8 mouse cellular contexts compared by ENCODE assay signal in genomic region chr16:5136505-5136904, GRCm38 (mm10). TPM values are rescaled to one million over a fixed set of nuclear protein-coding genes. Genes with fewer than 3 reads are reported as not detected.
DNase-seq lines count a peak whose midpoint lies in the region; ATAC-seq and TF ChIP-seq lines count a peak whose summit lies in the region.

No protein-coding gene starts in this region.

- intact Hi-C loops in gastrocnemius, adult 2 months (cut with DNase I) = no loop called here

- no peak overlapping the region for H3K4me2 ChIP-seq in intestine, embryonic 15.5 days (replicated peaks)
- H3K4me2 ChIP-seq in lung, postnatal 0 days (replicated peaks; ENCODE audit: low read depth, low read length) = no peak overlapping the region

- TF ChIP-seq EP300 in lung, postnatal 0 days (IDR thresholded peaks at IDR 0.05) = peak; percentile 27

- TF ChIP-seq CTCF in gastrocnemius, adult 2 months (IDR thresholded peaks at IDR 0.05) = no peak
- TF ChIP-seq CTCF in lung, postnatal 0 days (IDR thresholded peaks at IDR 0.05) = no peak

- WGBS in intestine, embryonic 15.5 days = 10% methylated on average over 4 of the region's 4 CpGs
- WGBS in lung, postnatal 0 days = 11% methylated on average over 4 of the region's 4 CpGs

- H3K36me3 ChIP-seq in intestine, embryonic 15.5 days = no peaks in the 10 kb centered on the region
- H3K36me3 ChIP-seq in lung, postnatal 0 days (ENCODE audit: insufficient read depth, low read length) = no peaks in the 10 kb centered on the region

- H3K4me1 ChIP-seq in intestine, embryonic 15.5 days (replicated peaks) = peaks cover 30% of the 10 kb centered on the region
- H3K4me1 ChIP-seq in lung, postnatal 0 days (ENCODE audit: insufficient read depth, low read depth, low read length) = 0 out of 2 replicates have a peak, but pooled peaks cover 12% of the 10 kb centered on the region

- DNase-seq in gastrocnemius, adult 2 months = peak; percentile 61
- DNase-seq in gastrocnemius, postnatal 4 days (ENCODE audit: low spot score in 2 of 2) = no peak
- peak; percentile 76 for DNase-seq in embryo, embryonic 9.5 days (ENCODE audit: extremely low spot score)
- peak; percentile 94 for DNase-seq in lung, postnatal 0 days (ENCODE audit: low spot score)
- no peak for DNase-seq in right cerebral cortex, postnatal 36 days (ENCODE audit: low spot score in 2 of 2)
- no peak for DNase-seq in thymus, postnatal 0 days (ENCODE audit: low spot score)

- no peak overlapping the region for H3K4me3 ChIP-seq in gastrocnemius, adult 2 months
- no peak overlapping the region for H3K4me3 ChIP-seq in intestine, embryonic 15.5 days (replicated peaks)
- H3K4me3 ChIP-seq in lung, postnatal 0 days (ENCODE audit: low read depth, low read length) = no peak overlapping the region

- H3K27me3 ChIP-seq in intestine, embryonic 15.5 days (replicated peaks) = peaks cover 17% of the 10 kb centered on the region
- H3K27me3 ChIP-seq in lung, postnatal 0 days (replicated peaks; ENCODE audit: insufficient read depth, low read length) = 0 out of 2 replicates have a peak, but pooled peaks cover 3% of the 10 kb centered on the region

- H3K9ac ChIP-seq in intestine, embryonic 15.5 days = no peak overlapping the region
- H3K9ac ChIP-seq in lung, postnatal 0 days (replicated peaks; ENCODE audit: low read depth) = no peak overlapping the region

- peak overlapping the region; percentile 64 for H3K27ac ChIP-seq in gastrocnemius, adult 2 months
- peak overlapping the region; percentile 60; the same call in 1 of the 2 replicates for H3K27ac ChIP-seq in intestine, embryonic 15.5 days
- H3K27ac ChIP-seq in lung, postnatal 0 days (ENCODE audit: low read length) = peak overlapping the region; percentile 90

- H3K9me3 ChIP-seq in intestine, embryonic 15.5 days = no peaks in the 10 kb centered on the region
- no peaks in the 10 kb centered on the region for H3K9me3 ChIP-seq in lung, postnatal 0 days (ENCODE audit: low read length)

- ATAC-seq in intestine, embryonic 15.5 days = peak; percentile 68
- ATAC-seq in lung, postnatal 0 days = peak; percentile 80
- ATAC-seq in megakaryocyte, adult 5-6 weeks (ENCODE audit: poor library complexity, severe bottlenecking) = no peak

RNA-seq across cellular contexts. Expression of gene Ppl, which starts 4.3 kb away (rescaled TPM):
- total RNA-seq in gastrocnemius, adult 2 months (2021) = 1 to 10 TPM; 2.5 to 3.7 TPM
- total RNA-seq in gastrocnemius, postnatal 4 days (2021) = under 1 TPM; 0.42 to 0.44 TPM
- polyA plus RNA-seq in intestine, embryonic 15.5 days (2015; fragmentation: Nextera tagmentation; extraction: Ambion mirVana) = 4.4 and 4.7 TPM in 2 replicates
- polyA plus RNA-seq in lung, postnatal 0 days (2015; fragmentation: Nextera tagmentation; extraction: Ambion mirVana) = 10.4 and 11.0 TPM in 2 replicates
- polyA plus RNA-seq in thymus, postnatal 0 days (2015; fragmentation: Nextera tagmentation; extraction: Ambion mirVana) = 0.49 and 1.0 TPM in 2 replicates
- not detected in 2 replicates for total RNA-seq in megakaryocyte, adult 5-6 weeks (2015)
- not detected in 2 replicates for total RNA-seq in megakaryocyte, adult 5-6 weeks (2017)

RNA-seq across cellular contexts. Expression of gene Sec14l5, which starts 10.4 kb away (rescaled TPM):
- total RNA-seq in gastrocnemius, adult 2 months (2021) = 10 to 100 TPM in 1 of 2 experiments, 1 to 10 TPM in 1; 7.6 to 16.1 TPM
- 1 to 10 TPM; 5.7 to 7.3 TPM for total RNA-seq in gastrocnemius, postnatal 4 days (2021)
- 0.03 TPM in 1 of 2 replicates, not detected in the other for polyA plus RNA-seq in intestine, embryonic 15.5 days (2015; fragmentation: Nextera tagmentation; extraction: Ambion mirVana)
- polyA plus RNA-seq in lung, postnatal 0 days (2015; fragmentation: Nextera tagmentation; extraction: Ambion mirVana) = 0.20 and 0.27 TPM in 2 replicates
- polyA plus RNA-seq in thymus, postnatal 0 days (2015; fragmentation: Nextera tagmentation; extraction: Ambion mirVana) = 0.41 and 0.42 TPM in 2 replicates
- total RNA-seq in megakaryocyte, adult 5-6 weeks (2015) = not detected in 2 replicates
- not detected in 2 replicates for total RNA-seq in megakaryocyte, adult 5-6 weeks (2017)

Comparison
In these comparisons a context has a peak if more than half of its experiments do, and no peak if none do; other contexts are left out.
1. DNase-seq: peak in gastrocnemius, adult 2 months (single experiment), embryo, embryonic 9.5 days (single experiment) and lung, postnatal 0 days (single experiment); none in gastrocnemius, postnatal 4 days (0 of 2), right cerebral cortex, postnatal 36 days (0 of 2) and thymus, postnatal 0 days (single experiment).
2. RNA of gene Sec14l5, which starts 10.4 kb away (total RNA-seq): 7.6 to 16.1 TPM in gastrocnemius, adult 2 months and 5.7 to 7.3 TPM in gastrocnemius, postnatal 4 days; not detected in megakaryocyte, adult 5-6 weeks; every median in the first group is over 4 times any median in the second.
3. Peak in every context shown above with its lines, with median percentiles within 50 percentile points of each other: H3K27ac ChIP-seq.